Mouse (Mus musculus) stomach, embryonic 16.5 days (tissue): Measurements from ENCODE around the gene Irx1. TPM values are rescaled to one million over a fixed set of nuclear protein-coding genes. Genes with fewer than 3 reads are reported as not detected.

Experiments used
- ATAC-seq: fragments of 200-750 bp; cut with Nextera tagmentation; 2 replicates; pipeline ENCODE4 v1.8.0; 2017; ENCODE audit warnings: moderate number of reproducible peaks, moderate TSS enrichment; ENCODE audit not compliant: insufficient read depth, low FRiP score
- H3K27ac ChIP-seq: fragments of 300-500 bp; sonication (generic); 2 replicates; pipeline ENCODE4 v1.5.1; 2014; ENCODE audit warnings: low read length
- H3K27me3 ChIP-seq: fragments of 300-500 bp; sonication (generic); 2 replicates; pipeline ENCODE4 v1.6.1; 2014; ENCODE audit warnings: low read length, control low read depth, mixed read lengths; ENCODE audit not compliant: control insufficient read depth, insufficient read depth
- H3K36me3 ChIP-seq: fragments of 300-500 bp; sonication (generic); 2 replicates; pipeline ENCODE4 v1.6.1; 2014; ENCODE audit warnings: low read length; ENCODE audit not compliant: control insufficient read depth, insufficient read depth
- H3K4me1 ChIP-seq: fragments of 300-500 bp; sonication (generic); 2 replicates; pipeline ENCODE4 v1.6.1; 2014; ENCODE audit warnings: low read length, control low read depth, mixed read lengths; ENCODE audit not compliant: control insufficient read depth, insufficient read depth
- H3K4me2 ChIP-seq: fragments of 300-500 bp; sonication (generic); 2 replicates; pipeline ENCODE4 v1.6.1; 2014; ENCODE audit warnings: low read depth, low read length, mixed read lengths
- H3K4me3 ChIP-seq: fragments of 300-500 bp; sonication (generic); replicated peaks from 2 replicates; pipeline ENCODE4 v1.5.1; 2014; ENCODE audit warnings: mild to moderate bottlenecking, low read length
- H3K9ac ChIP-seq: fragments of 300-500 bp; sonication (generic); 2 replicates; pipeline ENCODE4 v1.6.1; 2014; ENCODE audit warnings: low read length
- H3K9me3 ChIP-seq: fragments of 300-500 bp; sonication (generic); replicated peaks from 2 replicates; pipeline ENCODE4 v1.6.1; 2016; ENCODE audit warnings: low read length, control low read depth; ENCODE audit not compliant: control insufficient read depth
- WGBS: fragments of 180-500 bp; shearing (Covaris S2); extraction: QIAGEN DNeasy Blood & Tissue Kit; methylation state at CpG from one replicate; pipeline ENCODE4 v1.1.7; 2014; 5-methylcytosine and 5-hydroxymethylcytosine counted together
- polyA plus RNA-seq: library from polyadenylated mRNA; unstranded; fragments of >200 nt; fragmentation: Nextera tagmentation; extraction: Ambion mirVana; gene quantifications from 2 replicates; pipeline ENCODE4 v1.2.1, GENCODE M21; 2015

Irx1 gene
- polyA plus RNA-seq, 1 experiment from 2014 or later, result 0.06 TPM

DNA sequence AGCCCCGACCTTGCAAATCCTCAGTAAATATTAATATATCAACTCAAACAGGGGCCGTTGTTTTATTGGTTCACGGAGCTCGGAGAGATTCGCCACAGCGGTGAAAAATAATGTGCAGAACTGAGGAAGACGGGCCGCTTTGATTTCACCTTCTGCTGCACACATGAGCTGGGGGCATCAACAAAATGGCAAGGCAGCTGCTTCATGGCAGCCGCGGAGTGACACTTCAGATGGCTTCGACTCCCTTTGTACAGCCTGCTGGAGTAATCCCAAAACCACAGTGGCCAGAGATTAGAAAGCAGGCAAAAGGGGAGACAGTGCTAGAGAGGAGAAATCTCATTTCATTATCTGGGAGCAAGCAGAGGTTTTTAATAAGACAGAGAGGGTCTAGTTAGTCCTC, 11.6 kb downstream of the Irx1 start:
- no peak for ATAC-seq
- no peak overlapping the region for H3K4me3 ChIP-seq
- 21% methylated on average over 11 of the region's 11 CpGs for WGBS
- H3K9me3 ChIP-seq, result no peaks in the 10 kb centered on the region
- H3K9ac ChIP-seq, result no peak overlapping the region
- 0 out of 2 replicates have a peak, but pooled peaks cover 3% of the 10 kb centered on the region for H3K4me1 ChIP-seq
- no peak overlapping the region for H3K27ac ChIP-seq
- no peak overlapping the region for H3K4me2 ChIP-seq
- peaks cover 35% of the 10 kb centered on the region for H3K27me3 ChIP-seq
- no peaks in the 10 kb centered on the region for H3K36me3 ChIP-seq

GRCm38 (mm10) chr13:71949859-71950258, 13.7 kb downstream of the Irx1 start:
- no peaks in the 10 kb centered on the region for H3K9me3 ChIP-seq
- H3K27me3 ChIP-seq, result peaks cover 17% of the 10 kb centered on the region; the same call in 1 of the 2 replicates
- no peak overlapping the region for H3K9ac ChIP-seq
- 57% methylated on average over 5 of the region's 5 CpGs for WGBS
- H3K4me3 ChIP-seq, result no peak overlapping the region
- H3K27ac ChIP-seq, result no peak overlapping the region
- no peaks in the 10 kb centered on the region for H3K36me3 ChIP-seq
- H3K4me2 ChIP-seq, result no peak overlapping the region
- no peak for ATAC-seq
- 0 out of 2 replicates have a peak, but pooled peaks cover 3% of the 10 kb centered on the region for H3K4me1 ChIP-seq

- no peak overlapping the region for H3K27ac ChIP-seq
- no peaks in the 10 kb centered on the region for H3K27me3 ChIP-seq
- no peak overlapping the region for H3K9ac ChIP-seq
- H3K4me2 ChIP-seq, result no peak overlapping the region
- ATAC-seq, result no peak
- no peaks in the 10 kb centered on the region for H3K4me1 ChIP-seq
- no peak overlapping the region for H3K4me3 ChIP-seq
- 65% methylated on average over 3 of the region's 3 CpGs for WGBS
- H3K9me3 ChIP-seq, result no peaks in the 10 kb centered on the region
- H3K36me3 ChIP-seq, result no peaks in the 10 kb centered on the region
Measured at GRCm38 (mm10) chr13:71910361-71910760, 53.2 kb downstream of the Irx1 start.
